Mouse (Mus musculus): Measurements from ENCODE around the gene Layn.

Layn gene

GRCm38 (mm10) chr9:51032291-51032690, 44.6 kb downstream of the Layn start:
- no peak for DNase-seq (ENCODE audit: low spot score)

- DNase-seq (ENCODE audit: low spot score): no peak
These were observed 45.3 kb downstream of the Layn start for GRCm38 (mm10) chr9:51031603-51032002.

- DNase-seq (ENCODE audit: low spot score): no peak
These were observed 46.7 kb downstream of the Layn start for GRCm38 (mm10) chr9:51030147-51030546.

- peak; percentile 16 for DNase-seq (ENCODE audit: low spot score)
These were observed 49.9 kb downstream of the Layn start for GRCm38 (mm10) chr9:51026952-51027351.

GRCm38 (mm10) chr9:51021123-51021795, 55.6 kb downstream of the Layn start:
- DNase-seq (ENCODE audit: low spot score): no peak

GRCm38 (mm10) chr9:51020351-51020750, 56.5 kb downstream of the Layn start:
- DNase-seq (ENCODE audit: low spot score): no peak

GRCm38 (mm10) chr9:51019670-51020069, 57.2 kb downstream of the Layn start:
- no peak for DNase-seq (ENCODE audit: low spot score)

- no peak for DNase-seq (ENCODE audit: low spot score)
These were observed 61.2 kb downstream of the Layn start for GRCm38 (mm10) chr9:51015732-51016131.

- DNase-seq (ENCODE audit: low spot score): no peak
These were observed 63.2 kb downstream of the Layn start for GRCm38 (mm10) chr9:51013644-51014043.

GRCm38 (mm10) chr9:51009656-51009950, 67.3 kb downstream of the Layn start:
- no peak for DNase-seq (ENCODE audit: low spot score)

GRCm38 (mm10) chr9:51008841-51009655, 67.8 kb downstream of the Layn start, which contains the start of gene Sik2:
TSS of gene Sik2 (minus strand) at chr9:51009073.
- DNase-seq (ENCODE audit: low spot score): peak; percentile 96

- peak; percentile 45 for DNase-seq (ENCODE audit: low spot score)
These were observed 68.6 kb downstream of the Layn start for GRCm38 (mm10) chr9:51008068-51008840.

- DNase-seq (ENCODE audit: low spot score): no peak
These were observed 69.2 kb downstream of the Layn start for GRCm38 (mm10) chr9:51007726-51008067.

- peak; percentile 90 for DNase-seq (ENCODE audit: low spot score)
These were observed 70.0 kb downstream of the Layn start for GRCm38 (mm10) chr9:51006846-51007245.
